Mouse (Mus musculus) retina, embryonic 14.5 days (tissue): ENCODE measurements at regions not wholly inside any gene's neighbourhood (a gene's known extent, or its start where the extent isn't known, plus 50 kb on each side); places are given as distances from the start of the nearest gene placed in this dataset.

Experiments
- DNase-seq: peaks from one replicate; pipeline ENCODE4 v3.0.0-alpha.2; 2015; ENCODE audit warnings: low spot score

DNA sequence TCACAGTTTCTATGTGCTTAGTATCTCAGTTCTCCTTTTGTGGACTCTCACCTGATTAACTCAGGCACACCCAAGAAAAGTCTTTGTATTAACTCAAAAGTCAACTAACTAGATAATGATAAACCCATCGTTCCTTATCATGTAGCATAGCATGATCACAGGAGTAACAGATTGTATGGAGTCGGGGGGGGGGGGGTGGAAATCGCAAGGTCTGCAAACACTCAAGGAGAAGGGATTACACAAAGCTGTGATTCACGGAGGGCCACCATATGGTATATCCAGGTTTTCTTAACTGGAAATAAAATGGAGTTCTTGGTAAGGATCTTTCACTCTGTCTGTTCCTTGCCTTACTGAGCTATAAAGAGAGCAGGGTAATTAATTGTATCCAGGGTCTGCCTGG is 190.1 kb upstream of the Arid1b start:
- no peak for DNase-seq

DNA sequence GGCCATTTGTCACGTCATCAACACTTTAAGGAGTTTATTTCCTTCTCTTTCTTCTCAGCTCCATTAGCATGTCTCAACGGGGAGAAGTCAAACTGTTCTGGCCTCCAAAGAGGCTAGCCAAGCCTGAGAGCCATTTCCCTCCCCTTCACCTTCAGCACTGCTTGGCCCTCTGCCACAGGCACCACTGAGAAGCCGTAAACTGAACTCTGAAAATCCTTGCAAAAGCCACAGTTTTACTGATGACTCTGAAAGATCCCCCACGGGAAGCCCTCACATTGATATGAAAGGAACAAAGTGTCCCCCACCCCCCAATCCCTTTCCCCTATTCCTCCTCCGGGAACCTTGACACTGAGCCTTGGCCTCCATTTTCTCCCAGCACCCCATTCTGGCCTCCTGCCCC is 188.1 kb upstream of the Arid1b start:
- no peak for DNase-seq

DNA sequence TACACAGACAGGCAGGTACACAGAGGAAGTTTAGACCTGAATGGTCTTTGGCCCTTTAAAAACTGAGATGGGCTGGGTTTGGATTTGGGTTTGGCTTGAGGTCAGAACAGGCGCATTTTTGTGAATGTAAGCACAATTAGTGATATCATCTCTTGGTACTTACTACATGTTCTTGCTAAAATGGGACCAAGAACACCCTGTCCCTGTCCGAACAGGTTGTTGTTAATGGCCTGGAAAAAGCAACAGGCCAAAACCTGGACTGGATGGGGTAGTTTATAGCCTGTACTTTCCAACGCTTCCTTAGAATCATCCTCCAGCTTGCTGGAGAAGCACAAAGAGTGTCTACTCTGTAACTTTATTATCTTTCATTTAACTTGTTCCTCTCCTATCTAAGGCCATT is 185.2 kb upstream of the Arid1b start:
- DNase-seq, result no peak

DNA sequence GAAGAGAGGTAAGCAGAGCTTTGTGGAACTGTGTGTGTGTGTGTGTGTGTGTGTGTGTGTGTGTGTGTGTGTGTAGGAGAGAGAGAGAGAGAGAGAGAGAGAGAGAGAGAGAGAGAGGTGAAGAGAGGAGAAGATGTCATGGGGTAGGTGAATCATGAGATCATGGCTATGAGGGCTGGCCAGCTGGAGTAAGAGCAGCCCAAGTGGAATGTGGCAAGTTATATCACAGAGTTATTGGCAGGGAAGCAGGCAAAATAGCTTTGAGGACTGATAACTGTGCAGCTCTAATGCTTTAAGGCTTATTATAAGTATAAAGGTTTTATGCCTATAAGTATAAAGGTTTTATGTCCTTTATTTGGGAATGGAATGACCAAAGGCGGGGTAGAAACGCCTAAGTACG is 180.9 kb upstream of the Arid1b start:
- no peak for DNase-seq

DNA sequence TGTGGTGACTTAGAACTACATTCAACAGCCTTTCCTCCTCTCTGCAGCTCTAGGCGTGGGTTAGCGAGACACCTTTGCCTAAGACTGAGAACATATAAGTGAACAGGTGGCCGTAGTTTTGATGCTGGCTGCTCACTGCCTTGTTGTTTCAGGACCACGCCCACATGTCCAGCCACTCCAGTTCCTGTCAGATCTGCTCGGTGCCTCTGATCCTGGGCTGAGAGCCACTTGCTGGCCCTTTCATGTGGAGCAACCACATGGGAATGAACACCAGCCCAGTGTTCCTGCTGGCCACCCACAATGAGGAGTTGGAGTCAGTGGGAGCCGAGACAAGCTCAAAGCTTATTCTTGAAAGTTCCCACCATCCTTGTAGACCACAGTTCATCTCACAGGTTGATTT is 180.5 kb upstream of the Arid1b start:
- no peak for DNase-seq

DNA sequence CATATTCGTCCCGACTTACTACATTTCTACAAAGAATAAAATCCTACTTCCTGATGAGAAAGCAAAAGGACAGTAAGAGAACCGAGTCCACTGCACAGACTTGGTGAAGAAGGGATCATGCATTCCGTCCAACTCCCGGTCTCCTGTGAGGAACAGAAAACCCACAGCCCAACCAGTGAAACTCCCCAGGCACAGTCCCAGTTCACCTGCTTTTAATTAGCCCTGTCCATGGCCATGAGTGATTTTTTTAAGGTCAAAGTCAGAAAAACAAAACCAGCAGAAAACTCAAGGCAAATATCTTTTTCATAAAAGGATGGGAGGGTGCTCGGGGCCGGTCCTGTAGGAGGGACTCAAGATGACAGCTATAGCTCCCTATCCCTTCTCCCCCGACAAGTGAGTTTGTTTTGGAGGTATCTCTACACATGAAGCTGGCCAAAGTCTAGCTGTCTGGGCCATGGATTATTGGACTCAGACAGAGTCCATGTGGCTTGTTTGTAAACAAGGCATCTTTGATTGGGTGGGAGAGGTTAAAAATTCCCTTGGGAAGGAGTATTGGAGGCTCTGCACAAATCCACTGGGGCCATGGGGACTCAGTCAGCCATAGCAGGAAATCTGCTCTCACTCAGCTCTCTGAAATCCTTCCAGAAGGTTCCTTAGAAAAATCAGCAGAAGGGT is 168.8 kb upstream of the Arid1b start:
- DNase-seq, result no peak

DNA sequence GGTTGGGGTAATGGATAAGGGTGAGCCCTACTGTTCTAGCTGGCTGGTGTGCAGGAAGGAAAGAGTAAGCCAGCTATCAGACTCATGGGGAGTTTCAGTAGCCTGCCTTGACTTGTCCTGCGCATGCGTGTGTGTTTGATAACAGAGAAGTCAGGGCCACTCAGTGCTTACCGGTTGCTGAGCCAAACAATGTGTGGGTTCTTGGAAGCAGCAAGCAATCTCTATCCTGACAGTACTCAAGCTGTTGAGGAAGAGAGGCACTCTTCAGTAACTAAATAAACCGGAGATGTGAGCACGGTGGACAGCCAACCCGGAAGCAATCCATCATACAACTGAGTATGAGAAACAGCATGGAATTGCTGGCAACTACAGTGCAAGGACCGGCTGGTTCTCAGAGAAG is 160.1 kb upstream of the Arid1b start:
- DNase-seq, result peak; percentile 5

DNA sequence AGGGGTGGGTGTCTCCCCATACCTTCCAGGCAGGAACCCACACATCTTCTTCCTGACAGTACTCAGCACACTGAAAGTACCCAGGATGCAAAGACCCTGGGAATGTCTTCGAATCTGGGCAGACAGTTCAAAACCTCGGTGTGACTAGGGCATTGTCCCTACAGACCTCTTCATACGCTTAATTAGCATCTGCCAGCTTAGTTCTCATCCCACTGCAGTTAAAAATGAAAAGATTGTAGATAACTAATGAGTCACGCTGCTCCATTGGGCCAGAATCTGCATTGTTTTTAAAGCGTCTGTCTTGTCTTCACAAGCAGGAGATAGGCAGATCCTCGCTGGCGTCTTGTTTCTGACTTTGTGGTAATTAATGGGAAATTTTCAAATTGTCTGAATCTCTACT is 159.6 kb upstream of the Arid1b start:
- peak; percentile 43 for DNase-seq

DNA sequence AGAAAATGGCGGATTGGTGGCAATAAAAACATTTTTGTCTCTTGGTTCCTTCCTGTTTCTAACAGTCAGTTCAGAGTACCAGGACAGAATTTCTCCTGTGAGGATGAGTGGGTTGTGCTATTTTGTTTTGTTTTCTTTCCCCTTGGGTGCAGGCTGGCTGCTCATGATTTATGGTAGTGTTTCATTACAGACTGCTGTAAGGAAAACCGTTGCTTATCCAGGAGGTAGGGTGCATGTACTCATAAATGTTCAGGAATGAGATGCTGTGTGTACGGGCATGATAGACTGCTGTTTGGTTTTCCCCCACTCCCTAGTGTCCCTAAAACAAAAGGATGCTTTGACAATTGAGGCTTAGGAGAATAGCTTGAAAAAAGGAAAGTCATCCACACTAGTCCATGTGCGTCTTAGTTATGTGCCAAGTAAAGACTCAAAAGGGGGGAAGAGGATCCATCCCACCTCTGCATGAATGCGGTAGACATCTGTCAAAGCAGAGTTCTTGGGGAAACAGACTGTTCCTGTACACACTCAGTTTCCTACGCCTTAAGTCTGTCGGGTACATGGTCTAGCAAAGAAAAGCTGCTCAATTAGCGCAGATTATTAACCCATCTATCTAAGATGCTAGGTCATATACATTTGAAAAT is 158.9 kb upstream of the Arid1b start:
- DNase-seq, result no peak

DNA sequence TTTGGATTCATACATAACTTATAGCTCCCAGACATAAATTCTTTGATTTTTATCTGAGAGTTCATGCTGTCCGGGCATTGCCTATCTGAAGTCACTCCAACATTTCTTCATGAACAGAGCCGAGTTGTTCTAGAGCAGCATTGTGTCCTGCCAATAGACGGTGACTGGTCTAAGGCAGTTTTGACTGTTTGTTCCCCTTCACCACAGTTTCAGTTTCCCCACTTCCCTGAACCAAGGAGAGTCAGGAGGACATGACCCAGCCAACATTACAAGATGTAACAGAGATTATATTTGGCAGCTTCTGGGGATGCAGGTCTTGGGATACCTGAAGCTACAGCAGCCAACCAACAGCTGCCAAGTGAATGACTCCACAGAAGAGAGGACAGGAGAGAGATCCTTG is 154.0 kb upstream of the Arid1b start:
- no peak for DNase-seq

DNA sequence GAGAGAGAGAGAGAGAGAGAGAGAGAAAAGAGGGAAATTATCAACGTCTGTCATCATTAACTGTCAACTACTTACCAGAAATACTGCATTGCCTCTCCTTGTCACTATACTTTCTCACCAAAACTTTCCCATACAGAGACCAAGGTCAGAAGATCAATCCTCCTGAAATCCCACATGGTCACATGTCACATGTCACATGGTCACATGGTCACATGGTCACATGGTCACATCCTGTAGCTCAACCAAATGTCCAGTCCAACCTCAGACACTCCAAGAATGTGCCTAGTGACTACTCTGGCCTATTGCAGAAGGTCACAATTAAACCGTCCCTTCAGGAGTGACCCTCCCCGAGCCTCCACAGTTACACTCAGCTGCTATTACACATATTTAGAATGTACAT is 135.8 kb upstream of the Arid1b start:
- DNase-seq, result no peak

DNA sequence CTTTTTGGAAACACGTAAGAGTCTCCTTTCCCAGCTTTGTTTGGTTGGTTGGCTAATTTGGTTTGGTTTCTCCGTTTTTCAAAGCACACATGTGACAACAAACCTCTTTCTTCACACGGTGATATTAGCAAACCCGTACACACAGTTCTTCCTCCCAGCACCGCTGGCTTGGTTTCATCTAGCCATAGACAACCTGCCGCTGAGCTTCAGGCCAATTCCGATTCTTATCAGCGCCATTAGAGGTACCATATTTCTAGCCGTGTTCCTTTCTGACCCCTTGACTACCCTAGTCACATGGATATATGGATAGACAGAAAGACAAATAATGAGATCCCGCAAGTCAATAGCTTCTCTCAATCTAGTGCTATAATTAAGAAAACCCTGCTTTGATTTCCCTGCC is 129.2 kb upstream of the Arid1b start:
- no peak for DNase-seq

DNA sequence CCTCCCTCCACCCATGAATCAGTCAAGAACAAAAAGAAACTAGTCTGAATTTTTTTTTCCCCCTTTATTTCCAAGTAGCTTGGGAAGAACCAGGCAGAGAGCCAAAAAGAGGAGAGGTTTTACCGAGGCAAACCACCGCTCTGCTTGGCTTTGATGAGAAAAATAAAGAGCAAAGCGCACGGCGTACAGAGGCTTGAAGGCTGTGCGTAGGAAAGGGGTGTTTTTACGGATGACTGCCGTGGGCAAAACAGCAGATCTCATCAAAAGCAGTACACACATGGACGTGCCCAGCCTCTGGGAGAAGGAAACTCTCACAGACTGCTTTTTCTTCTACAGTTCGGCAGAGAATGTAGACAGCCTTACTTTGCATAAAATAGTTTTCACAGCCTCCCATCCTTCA is 128.5 kb upstream of the Arid1b start:
- no peak for DNase-seq

DNA sequence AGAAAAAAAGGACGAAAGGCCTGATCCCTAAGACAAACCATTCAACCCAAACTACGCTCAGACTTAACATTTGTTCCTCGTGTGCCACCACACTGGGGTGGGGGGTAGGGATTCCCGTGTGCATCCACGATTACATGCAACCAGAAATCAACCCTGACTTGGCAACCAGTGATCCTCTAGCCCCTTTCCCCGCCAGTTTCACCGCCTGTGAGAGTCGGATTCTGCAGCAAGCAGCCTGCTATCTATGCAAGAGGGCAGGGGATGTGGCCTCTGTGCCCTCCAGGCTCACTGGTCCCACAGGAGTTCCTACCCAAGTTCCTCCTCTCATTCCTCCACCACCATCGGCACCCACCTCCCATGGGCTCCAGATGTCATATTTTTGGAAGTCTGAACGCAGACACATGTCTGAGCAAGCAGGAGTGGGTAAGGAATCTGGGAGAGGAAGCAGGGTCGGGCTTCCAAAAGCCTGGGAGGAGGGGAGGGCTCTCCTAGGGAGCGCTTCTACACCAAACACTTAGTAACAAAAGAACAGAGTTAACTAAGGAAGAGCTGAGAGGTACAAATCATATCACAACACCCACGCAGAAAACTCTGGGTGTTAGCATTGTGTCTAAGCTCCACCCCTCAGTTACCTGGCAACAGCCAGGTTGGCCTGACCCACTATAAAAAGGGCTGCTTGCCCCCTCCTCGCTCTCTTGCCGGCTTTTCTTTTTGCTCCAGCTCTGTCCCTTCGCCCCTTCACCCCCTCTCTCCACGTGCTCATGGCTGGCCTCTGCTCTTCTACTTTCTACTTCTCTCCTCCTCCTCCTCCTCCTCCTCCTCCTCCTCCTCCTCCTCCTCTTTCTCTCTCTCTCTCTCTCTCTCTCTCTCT is 127.9 kb upstream of the Arid1b start:
- no peak for DNase-seq

DNA sequence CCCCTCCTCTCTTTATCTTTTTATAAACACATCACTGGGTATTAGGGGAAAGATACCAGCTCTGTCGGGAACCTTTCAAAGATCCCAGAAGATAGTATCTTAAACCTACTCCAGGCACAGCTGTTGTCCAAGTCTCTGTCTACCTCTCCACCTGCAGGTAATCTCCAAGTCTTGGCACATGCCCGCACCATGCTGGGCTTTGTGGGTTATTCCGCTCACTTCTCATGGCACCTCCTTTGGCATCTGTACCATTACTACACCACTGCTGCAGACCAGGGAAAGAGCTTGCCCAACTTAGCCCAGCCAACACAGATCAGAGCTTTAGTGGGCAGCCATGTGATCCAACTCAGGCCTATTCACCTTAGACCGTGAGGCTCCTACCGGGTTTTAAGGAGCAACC is 127.0 kb upstream of the Arid1b start:
- no peak for DNase-seq

DNA sequence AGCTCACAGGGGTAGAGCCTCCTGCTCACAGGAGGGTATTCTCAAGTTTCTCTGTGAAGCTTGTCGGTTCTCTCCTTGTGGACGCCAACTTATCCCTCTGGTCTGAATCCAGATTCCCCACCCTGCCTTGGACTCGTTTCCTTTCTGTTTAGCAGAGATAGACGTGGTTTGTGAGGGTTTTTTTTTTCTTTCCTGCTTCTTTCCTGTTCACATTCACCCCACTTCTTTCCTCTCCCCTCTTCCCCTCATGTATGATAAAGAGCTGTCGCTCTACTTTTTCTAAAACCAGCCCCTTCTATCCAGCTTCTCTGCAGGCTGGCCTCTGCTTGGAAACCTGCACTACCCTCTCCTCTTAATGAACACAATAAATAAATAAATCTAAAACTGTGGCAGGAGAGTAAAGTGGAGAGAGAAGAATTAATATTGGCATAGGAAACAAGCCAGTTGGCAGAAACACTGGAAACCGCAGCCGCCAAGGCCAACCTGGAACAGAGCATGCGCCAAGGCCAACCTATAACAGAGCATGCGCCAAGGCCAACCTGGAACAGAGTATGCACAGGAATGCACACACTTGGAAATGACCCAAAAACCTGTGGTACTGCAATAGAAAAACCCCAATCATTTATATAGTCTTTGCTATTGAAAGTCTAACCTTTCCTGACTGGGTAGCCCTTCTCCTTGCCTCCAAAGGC is 126.2 kb upstream of the Arid1b start:
- no peak for DNase-seq

DNA sequence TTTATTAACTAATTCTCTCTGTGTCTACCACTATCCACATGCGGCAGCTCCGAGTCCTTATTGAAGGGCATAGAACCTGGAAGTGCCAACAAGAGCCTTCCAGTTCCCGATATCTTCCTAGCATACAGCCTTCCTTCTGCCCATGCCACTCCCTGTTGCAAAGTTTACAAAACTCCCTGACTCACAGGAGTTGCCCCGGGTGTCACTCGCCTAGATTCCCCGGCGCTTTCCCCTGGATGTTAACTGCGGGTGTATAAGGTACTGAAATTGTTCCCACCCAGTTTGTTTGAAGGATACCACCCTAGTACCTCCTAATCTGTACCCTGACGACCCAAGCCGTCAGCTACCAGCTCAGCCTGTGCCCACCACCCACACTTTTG is 125.7 kb upstream of the Arid1b start:
- DNase-seq, result no peak

DNA sequence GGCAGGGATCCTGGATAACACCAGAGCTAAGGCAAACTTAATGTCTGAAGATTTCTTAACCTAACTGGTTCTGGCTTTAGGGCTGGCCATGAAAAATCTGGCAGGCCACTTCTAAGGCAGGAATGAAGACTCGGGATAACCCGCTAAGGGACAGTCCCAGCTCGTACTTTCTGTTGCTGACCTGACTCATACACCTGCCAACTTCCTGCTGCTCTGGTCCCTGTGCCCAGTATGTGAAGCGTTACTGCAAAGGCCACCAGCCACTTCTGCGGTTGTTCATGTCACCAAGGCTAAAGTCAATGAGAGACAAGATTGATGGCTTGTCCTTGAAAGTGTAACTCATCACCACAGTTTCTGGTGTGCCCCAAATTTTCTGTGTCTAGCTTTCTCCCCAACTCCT is 125.3 kb upstream of the Arid1b start:
- no peak for DNase-seq

DNA sequence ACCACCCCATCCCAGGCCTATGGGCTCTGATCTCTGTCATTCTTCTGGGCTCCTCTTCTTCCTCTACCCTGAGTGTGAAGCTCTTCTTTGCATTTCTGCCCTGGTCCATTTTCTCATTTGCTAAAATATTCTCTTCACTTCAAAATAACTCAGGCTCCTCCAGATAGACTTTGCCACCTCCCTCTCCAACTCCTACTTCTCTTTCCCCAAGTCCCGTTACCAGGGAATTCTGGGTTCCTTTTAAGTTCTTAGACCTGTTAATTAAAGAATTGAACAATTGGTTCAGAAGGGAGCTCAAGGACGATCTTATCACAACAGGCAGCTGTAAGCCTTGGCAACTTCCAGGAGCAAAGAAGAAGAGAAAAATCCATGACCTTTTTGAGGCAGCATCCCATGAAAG is 122.9 kb upstream of the Arid1b start:
- no peak for DNase-seq

DNA sequence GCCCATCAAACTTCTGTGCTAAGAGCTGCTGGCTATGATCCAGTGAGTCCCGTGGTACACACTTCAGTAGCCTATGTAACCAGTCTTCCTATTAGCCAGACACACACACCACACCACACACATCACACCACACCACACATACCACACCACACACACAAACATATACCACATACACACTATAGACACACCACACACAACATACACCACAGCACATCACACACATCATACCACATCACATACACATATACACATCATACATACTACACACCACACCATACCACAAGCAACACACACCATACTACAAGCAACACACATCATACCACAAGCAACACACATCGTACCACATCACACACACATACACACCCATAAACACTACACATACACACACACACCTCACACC is 119.7 kb upstream of the Arid1b start:
- no peak for DNase-seq

DNA sequence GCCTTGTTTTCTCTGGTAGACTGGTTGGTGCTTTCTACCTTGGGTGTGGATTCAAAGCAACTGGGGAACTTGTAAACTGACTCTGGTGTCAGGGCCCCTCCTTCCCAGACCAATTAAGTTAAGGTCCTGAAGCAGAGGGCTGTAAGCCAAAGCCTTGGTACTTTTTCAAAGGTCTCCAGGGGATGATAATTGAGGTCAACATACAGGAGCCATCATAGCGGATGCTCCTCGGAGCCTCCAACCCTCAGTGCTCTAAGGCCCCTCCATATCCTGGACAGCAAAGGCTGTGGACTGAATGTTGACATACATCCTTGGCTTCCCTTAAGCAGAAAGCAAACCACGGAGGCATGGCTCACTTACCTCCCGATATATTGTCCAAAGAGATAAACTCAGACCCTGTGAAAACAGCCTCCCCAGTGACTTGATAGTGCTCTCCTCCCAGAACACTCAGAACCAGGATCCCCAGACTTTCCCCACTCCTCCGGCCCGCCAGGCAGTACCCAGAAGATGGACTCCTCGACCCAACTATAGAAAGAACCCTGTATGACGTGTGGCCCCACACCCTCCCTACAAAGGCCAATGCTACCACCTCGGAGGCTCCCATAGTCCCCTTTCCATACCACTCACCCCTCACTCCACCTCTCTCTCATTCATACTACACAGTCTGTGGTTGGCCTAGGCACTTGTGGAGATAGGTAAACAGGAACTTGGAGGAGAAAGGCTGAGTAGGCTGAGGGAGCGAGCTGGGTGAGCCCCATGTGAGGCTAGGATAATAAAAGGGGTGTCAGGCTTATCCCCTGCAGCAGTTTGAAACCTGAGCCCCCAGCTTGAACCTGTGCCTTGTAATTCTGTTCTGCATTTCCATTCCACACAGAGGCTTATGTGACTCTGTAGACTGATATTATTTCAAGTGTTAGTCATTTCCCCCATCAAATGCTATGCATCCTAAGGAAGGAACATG is 118.8 kb upstream of the Arid1b start:
- no peak for DNase-seq

DNA sequence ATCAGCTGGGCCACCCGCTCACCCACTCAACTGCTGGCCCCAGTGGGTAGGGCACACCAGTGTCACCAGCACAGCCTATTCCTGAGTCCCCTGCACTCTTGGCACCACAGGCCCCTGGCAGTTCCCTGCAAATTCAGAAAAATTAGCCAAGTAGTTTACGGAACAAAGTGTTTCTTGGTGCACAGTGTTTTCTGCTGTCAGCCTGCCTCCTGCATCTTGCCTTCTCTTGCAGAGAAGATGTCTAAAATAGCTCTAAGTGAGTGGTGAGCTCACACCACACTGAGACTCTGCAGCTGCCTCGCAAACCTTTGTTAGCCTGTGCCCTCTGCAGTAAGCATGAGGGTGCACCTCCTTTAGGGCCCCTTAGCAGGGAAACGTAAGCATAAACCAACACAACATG is 117.7 kb upstream of the Arid1b start:
- DNase-seq, result no peak
